Mouse (Mus musculus) liver, adult 2 months (tissue): ENCODE measurements around the gene Abhd12. TPM values are rescaled to one million over a fixed set of nuclear protein-coding genes. Genes with fewer than 3 reads are reported as not detected.
A peak's percentile ranks its signal among the peaks of the same experiment; 100 is the strongest.

Source experiments
- DNase-seq: peaks from one replicate; pipeline ENCODE4 v3.0.0-alpha.2; 2011; ENCODE audit warnings: low read depth, low spot score; ENCODE audit errors: extremely low read depth
- H3K27ac ChIP-seq: fragments of 200-500 bp; replicated peaks from 2 replicates; pipeline ENCODE4 v1.5.1; 2012; ENCODE audit warnings: low read depth, mild to moderate bottlenecking, control low read depth, inconsistent platforms, low read length; ENCODE audit not compliant: insufficient read depth
- H3K27me3 ChIP-seq: fragments of 200-500 bp; 2 replicates; pipeline ENCODE4 v1.6.1; 2012; ENCODE audit warnings: mild to moderate bottlenecking, moderate library complexity, low read length, inconsistent platforms; ENCODE audit not compliant: control insufficient read depth, insufficient read depth
- H3K36me3 ChIP-seq: fragments of 200-500 bp; 2 replicates; pipeline ENCODE4 v1.6.1; 2012; ENCODE audit warnings: low read length, inconsistent platforms; ENCODE audit not compliant: control insufficient read depth, insufficient read depth
- H3K4me1 ChIP-seq: fragments of 200-500 bp; 2 replicates; pipeline ENCODE4 v1.6.1; 2011; ENCODE audit warnings: low read length; ENCODE audit not compliant: control insufficient read depth, insufficient read depth
- H3K4me3 ChIP-seq: fragments of 200-500 bp; 2 replicates; pipeline ENCODE4 v1.5.1; 2011; ENCODE audit warnings: low read depth, mild to moderate bottlenecking, control low read depth, low read length, moderate library complexity; ENCODE audit not compliant: insufficient read depth
- H3K79me2 ChIP-seq: fragments of 200-500 bp; 2 replicates; pipeline ENCODE4 v1.6.1; 2012; ENCODE audit warnings: inconsistent platforms, mild to moderate bottlenecking, low read length, moderate library complexity; ENCODE audit not compliant: control insufficient read depth, insufficient read depth
- H3K9ac ChIP-seq: fragments of 200-500 bp; 2 replicates; pipeline ENCODE4 v1.6.1; 2012; ENCODE audit warnings: low read depth, mild to moderate bottlenecking, control low read depth, inconsistent platforms, low read length
- CTCF ChIP-seq: fragments of 200-500 bp; IDR thresholded peaks from 2 replicates; pipeline ENCODE4 v1.5.1; 2011; ENCODE audit warnings: low read depth, low read length, control low read depth
- POLR2A ChIP-seq: fragments of 200-500 bp; IDR thresholded peaks from 2 replicates; pipeline ENCODE4 v1.6.1; 2011; ENCODE audit warnings: low read length, control low read depth; ENCODE audit not compliant: insufficient read depth; ENCODE audit errors: extremely low read depth
- WGBS: fragments of 180-500 bp; shearing (Covaris S2); methylation state at CpG from one replicate; pipeline ENCODE4 v1.1.7; 2018; 5-methylcytosine and 5-hydroxymethylcytosine counted together
- polyA plus RNA-seq: library from polyadenylated mRNA; depleted of rRNA; stranded (reverse); fragments of >200 nt; gene quantifications from 2 replicates; pipeline ENCODE4 v1.2.3, GENCODE M21; 2012
- total RNA-seq: library from RNA; depleted of rRNA; stranded (reverse); fragments of >200 nt; gene quantifications from 2 replicates; pipeline ENCODE4 v1.2.3, GENCODE M21; 2014

Abhd12 gene
- total and polyA plus RNA-seq, 2 experiments = 26.3 to 33.4 TPM

GRCm38 (mm10) chr2:150923505-150923904 lies 19.0 kb upstream of the Abhd12 start:
- WGBS = 89% methylated on average over 7 of the region's 7 CpGs
- Histone ChIP-seq H3K79me2 (no peaks in the 10 kb centered on the region), H3K27me3 (no peaks in the 10 kb centered on the region), H3K4me3 (no peak overlapping the region), H3K4me1 (peaks cover 4% of the 10 kb centered on the region; the same call in 1 of the 2 replicates), H3K9ac (no peak overlapping the region), H3K36me3 (no peaks in the 10 kb centered on the region), H3K27ac (no peak overlapping the region)
- DNase-seq = no peak
- TF ChIP-seq POLR2A = no peak
- TF ChIP-seq CTCF = no peak

GRCm38 (mm10) chr2:150923026-150923425 lies 18.5 kb upstream of the Abhd12 start:
- DNase-seq = no peak
- Histone ChIP-seq H3K27ac (no peak overlapping the region), H3K4me3 (no peak overlapping the region), H3K79me2 (no peaks in the 10 kb centered on the region), H3K27me3 (no peaks in the 10 kb centered on the region), H3K4me1 (peaks cover 4% of the 10 kb centered on the region; the same call in 1 of the 2 replicates), H3K36me3 (no peaks in the 10 kb centered on the region), H3K9ac (no peak overlapping the region)
- TF ChIP-seq POLR2A (no peak), CTCF (no peak)
- 93% methylated on average over 3 of the region's 3 CpGs for WGBS

- no peaks in the 10 kb centered on the region for H3K36me3 ChIP-seq
- H3K4me1 ChIP-seq = peaks cover 4% of the 10 kb centered on the region; the same call in 1 of the 2 replicates
- no peak for TF ChIP-seq POLR2A
- no peak for TF ChIP-seq CTCF
- H3K27me3 ChIP-seq = no peaks in the 10 kb centered on the region
- peak; percentile 19 for DNase-seq
- WGBS = 74% methylated on average over 4 of the region's 4 CpGs
- no peak overlapping the region for H3K27ac ChIP-seq
- no peaks in the 10 kb centered on the region for H3K79me2 ChIP-seq
- no peak overlapping the region for H3K4me3 ChIP-seq
- no peak overlapping the region for H3K9ac ChIP-seq
Observed at GRCm38 (mm10) chr2:150922165-150922564, 17.6 kb upstream of the Abhd12 start.

GRCm38 (mm10) chr2:150921697-150922096 lies 17.2 kb upstream of the Abhd12 start:
- no peak for TF ChIP-seq CTCF
- no peak for TF ChIP-seq POLR2A
- WGBS = 29% methylated on average over 6 of the region's 6 CpGs
- peak; percentile 71 for DNase-seq

GRCm38 (mm10) chr2:150920543-150920942 lies 16.0 kb upstream of the Abhd12 start:
- no peak for TF ChIP-seq POLR2A
- no peak for TF ChIP-seq CTCF
- no peak overlapping the region for H3K27ac ChIP-seq
- H3K4me1 ChIP-seq = peaks cover 5% of the 10 kb centered on the region
- H3K9ac ChIP-seq = no peak overlapping the region
- WGBS = 97% methylated on average over 3 of the region's 3 CpGs
- H3K79me2 ChIP-seq = no peaks in the 10 kb centered on the region
- H3K36me3 ChIP-seq = no peaks in the 10 kb centered on the region
- H3K27me3 ChIP-seq = no peaks in the 10 kb centered on the region
- no peak overlapping the region for H3K4me3 ChIP-seq
- no peak for DNase-seq

More at GRCm38 (mm10) chr2:150921697-150922096, 17.2 kb upstream of the Abhd12 start:
- Histone ChIP-seq H3K79me2 (no peaks in the 10 kb centered on the region), H3K27me3 (no peaks in the 10 kb centered on the region), H3K27ac (no peak overlapping the region), H3K4me1 (peaks cover 4% of the 10 kb centered on the region; the same call in 1 of the 2 replicates), H3K4me3 (peak overlapping the region; percentile 9; the same call in 1 of the 2 replicates), H3K36me3 (no peaks in the 10 kb centered on the region), H3K9ac (no peak overlapping the region)

- Histone ChIP-seq H3K4me1 (peaks cover 10% of the 10 kb centered on the region), H3K4me3 (no peak overlapping the region), H3K27me3 (no peaks in the 10 kb centered on the region), H3K27ac (no peak overlapping the region), H3K9ac (no peak overlapping the region), H3K79me2 (no peaks in the 10 kb centered on the region), H3K36me3 (no peaks in the 10 kb centered on the region)
- TF ChIP-seq POLR2A (no peak), CTCF (no peak)
- WGBS = 32% methylated on average over 3 of the region's 3 CpGs
- peak; percentile 29 for DNase-seq
Observed at GRCm38 (mm10) chr2:150918720-150919119, 14.2 kb upstream of the Abhd12 start.
